Mouse (Mus musculus) macrophage (primary cell): ENCODE measurements around the gene Olfr1487. TPM values are rescaled to one million over a fixed set of nuclear protein-coding genes. Genes with fewer than 3 reads are reported as not detected.
"Not testable (repeated sequence)": the region's sequence is repeated elsewhere in the genome, so short reads cannot be mapped to it uniquely, and the experiment has no call there.

Source experiments
- H3K27ac ChIP-seq: fragments of 350-480 bp; formaldehyde crosslinking; 2 replicates; pipeline ENCODE4 v1.9.0; 2021
- H3K36me3 ChIP-seq: fragments of 350-480 bp; formaldehyde crosslinking; 2 replicates; pipeline ENCODE4 v1.9.0; 2021; ENCODE audit errors: inconsistent target
- H3K4me3 ChIP-seq: fragments of 350-480 bp; formaldehyde crosslinking; 2 replicates; pipeline ENCODE4 v1.9.0; 2021; ENCODE audit errors: inconsistent target
- H3K79me2 ChIP-seq: fragments of 350-480 bp; formaldehyde crosslinking; 2 replicates; pipeline ENCODE4 v1.9.0; 2021; ENCODE audit errors: inconsistent target
- WGBS: methylation state at CpG from one replicate; pipeline ENCODE4 v1.1.7; 2026; ENCODE audit warnings: inconsistent platforms; ENCODE audit not compliant: missing documents; 5-methylcytosine and 5-hydroxymethylcytosine counted together
- polyA plus RNA-seq: library from polyadenylated mRNA; stranded (reverse); fragments of 250-400 nt; gene quantifications from 3 replicates; pipeline ENCODE4 v1.2.4, GENCODE M21; 2018; ENCODE audit warnings: inconsistent platforms
- total RNA-seq, 78 experiments: library from RNA; depleted of rRNA; stranded (reverse); fragments of 250-400 nt; gene quantifications; 1 replicate in 9 of 78; 2 replicates in 24 of 78; 3 replicates in 43 of 78; 4 replicates in 2 of 78; pipeline ENCODE4 v1.2.4; 2018; ENCODE audit warnings: inconsistent platforms in 56 of 78

Olfr1487 gene
- total RNA-seq (2018; cell fraction: chromatin; rRNA removed) = not detected
- total RNA-seq (2018; cell fraction: cytosol; rRNA removed) = not detected
- total RNA-seq (2018; cell fraction: nucleus; rRNA removed) = not detected
- not detected in 3 replicates for polyA plus RNA-seq

- WGBS = no CpG with 5 or more reads among the region's 2 CpGs
- H3K4me3 ChIP-seq, H3K36me3 ChIP-seq, H3K79me2 ChIP-seq, H3K27ac ChIP-seq: not testable (repeated sequence)
Observed at GRCm38 (mm10) chr19:13617075-13617474, at the start of gene Olfr1487. TSS of gene Olfr1487 (plus strand) at chr19:13617375.

GRCm38 (mm10) chr19:13583211-13583610, 34.0 kb upstream of the Olfr1487 start, which contains the start of gene Olfr1484:
TSS of gene Olfr1484 (plus strand) at chr19:13583511.
- Histone ChIP-seq H3K79me2 (no peaks in the 10 kb centered on the region), H3K4me3 (no peak within 1 kb of the TSS), H3K27ac (no peak within 1 kb of the TSS), H3K36me3 (no peaks in the 10 kb centered on the region)
- WGBS = 89% methylated on average over 1 of the region's 1 CpGs

- 85% methylated on average over 1 of the region's 1 CpGs for WGBS
- H3K36me3 ChIP-seq = no peaks in the 10 kb centered on the region
- no peak within 1 kb of the TSS for H3K4me3 ChIP-seq
- H3K79me2 ChIP-seq = no peaks in the 10 kb centered on the region
- H3K27ac ChIP-seq = no peak within 1 kb of the TSS
Observed at GRCm38 (mm10) chr19:13631321-13631720, 14.1 kb downstream of the Olfr1487 start, which contains the start of gene Olfr1489. TSS of gene Olfr1489 (plus strand) at chr19:13631621.

- Histone ChIP-seq H3K79me2 (no peaks in the 10 kb centered on the region), H3K36me3 (no peaks in the 10 kb centered on the region), H3K4me3 (no peak within 1 kb of the TSS), H3K27ac (no peak within 1 kb of the TSS)
- 77% methylated on average over 1 of the region's 1 CpGs for WGBS
Observed at GRCm38 (mm10) chr19:13650791-13651190, 33.6 kb downstream of the Olfr1487 start, which contains the start of gene Olfr1490. TSS of gene Olfr1490 (plus strand) at chr19:13651091.

Other genes starting within 250 kb of the Olfr1487 start
- not detected in 3 replicates for gene Olfr1469, start 209.5 kb upstream of the Olfr1487 start, polyA plus RNA-seq
- not detected in 3 replicates for gene Olfr1471, start 174.0 kb upstream of the Olfr1487 start, polyA plus RNA-seq
- gene Olfr1472, start 161.3 kb upstream of the Olfr1487 start, polyA plus RNA-seq = not detected in 3 replicates
- gene Olfr1474, start 147.8 kb upstream of the Olfr1487 start, polyA plus RNA-seq = not detected in 3 replicates
- gene Olfr1475, start 137.2 kb upstream of the Olfr1487 start, polyA plus RNA-seq = not detected in 3 replicates
- gene Olfr1477, start 116.8 kb upstream of the Olfr1487 start, polyA plus RNA-seq = not detected in 3 replicates
- gene Olfr1480, start 89.5 kb upstream of the Olfr1487 start, polyA plus RNA-seq = not detected in 3 replicates
- gene Olfr1484, start 33.9 kb upstream of the Olfr1487 start, polyA plus RNA-seq = not detected in 3 replicates
- gene Olfr1489, start 14.2 kb downstream of the Olfr1487 start, polyA plus RNA-seq = not detected in 3 replicates
- not detected in 3 replicates for gene Olfr1490, start 33.7 kb downstream of the Olfr1487 start, polyA plus RNA-seq
- gene Olfr1491, start 79.9 kb downstream of the Olfr1487 start, polyA plus RNA-seq = not detected in 3 replicates
- gene Olfr1493-ps1, start 105.9 kb downstream of the Olfr1487 start, polyA plus RNA-seq = not detected in 3 replicates
- not detected in 3 replicates for gene Olfr1494, start 122.4 kb downstream of the Olfr1487 start, polyA plus RNA-seq
- gene Olfr1495, start 147.2 kb downstream of the Olfr1487 start, polyA plus RNA-seq = not detected in 3 replicates
- gene Olfr1496, start 160.5 kb downstream of the Olfr1487 start, polyA plus RNA-seq = not detected in 3 replicates
- gene Olfr1497, start 180.8 kb downstream of the Olfr1487 start, polyA plus RNA-seq = not detected in 3 replicates
- not detected in 3 replicates for gene Olfr1499, start 202.1 kb downstream of the Olfr1487 start, polyA plus RNA-seq
- gene Olfr1500, start 213.1 kb downstream of the Olfr1487 start, polyA plus RNA-seq = not detected in 3 replicates
- not detected in 3 replicates for gene Olfr1501, start 233.3 kb downstream of the Olfr1487 start, polyA plus RNA-seq
- gene Olfr1502, start 244.4 kb downstream of the Olfr1487 start, polyA plus RNA-seq = not detected in 3 replicates